Mouse (Mus musculus): ENCODE data around the gene Vav2. TPM values are rescaled to one million over a fixed set of nuclear protein-coding genes. Genes with fewer than 3 reads are reported as not detected.

Gene Vav2
- polyA plus RNA-seq, 1 experiment from 2014 or later = 4.5 TPM

GRCm38 (mm10) chr2:27331560-27331959 lies 95.3 kb downstream of the Vav2 start:
- Histone ChIP-seq H3K9ac (no peak overlapping the region), H3K4me2 (no peak overlapping the region), H3K36me3 (no peaks in the 10 kb centered on the region), H3K9me3 (replicated peaks) (no peaks in the 10 kb centered on the region), H3K4me1 (replicated peaks) (peaks cover 62% of the 10 kb centered on the region), H3K4me3 (no peak overlapping the region), H3K27ac (ENCODE audit: poor library complexity, severe bottlenecking) (no peak overlapping the region), H3K27me3 (replicated peaks) (no peaks in the 10 kb centered on the region)
- WGBS = 62% methylated on average over 5 of the region's 5 CpGs
- no peak for ATAC-seq (ENCODE audit: insufficient number of reproducible peaks, low FRiP score)

GRCm38 (mm10) chr2:27330446-27330845 lies 96.4 kb downstream of the Vav2 start:
- 77% methylated on average over 8 of the region's 8 CpGs for WGBS
- H3K9me3 ChIP-seq (replicated peaks) = no peaks in the 10 kb centered on the region
- H3K9ac ChIP-seq = no peak overlapping the region
- H3K4me3 ChIP-seq = no peak overlapping the region
- H3K36me3 ChIP-seq = no peaks in the 10 kb centered on the region
- H3K27me3 ChIP-seq (replicated peaks) = no peaks in the 10 kb centered on the region
- no peak overlapping the region for H3K27ac ChIP-seq (ENCODE audit: poor library complexity, severe bottlenecking)
- ATAC-seq (ENCODE audit: insufficient number of reproducible peaks, low FRiP score) = no peak
- H3K4me1 ChIP-seq (replicated peaks) = peaks cover 69% of the 10 kb centered on the region
- no peak overlapping the region for H3K4me2 ChIP-seq

GRCm38 (mm10) chr2:27329386-27330060 lies 97.3 kb downstream of the Vav2 start:
- Histone ChIP-seq H3K4me2 (no peak overlapping the region), H3K9ac (no peak overlapping the region), H3K27ac (ENCODE audit: poor library complexity, severe bottlenecking) (no peak overlapping the region), H3K9me3 (replicated peaks) (no peaks in the 10 kb centered on the region), H3K4me3 (no peak overlapping the region), H3K36me3 (no peaks in the 10 kb centered on the region), H3K4me1 (replicated peaks) (peaks cover 71% of the 10 kb centered on the region), H3K27me3 (replicated peaks) (no peaks in the 10 kb centered on the region)
- no peak for ATAC-seq (ENCODE audit: insufficient number of reproducible peaks, low FRiP score)
- WGBS = 85% methylated on average over 10 of the region's 10 CpGs

GRCm38 (mm10) chr2:27328613-27329041 lies 98.2 kb downstream of the Vav2 start:
- Histone ChIP-seq H3K27me3 (replicated peaks) (no peaks in the 10 kb centered on the region), H3K9me3 (replicated peaks) (no peaks in the 10 kb centered on the region), H3K4me1 (replicated peaks) (peaks cover 77% of the 10 kb centered on the region), H3K27ac (ENCODE audit: poor library complexity, severe bottlenecking) (peak overlapping the region; percentile 56), H3K4me3 (no peak overlapping the region), H3K9ac (no peak overlapping the region), H3K4me2 (no peak overlapping the region), H3K36me3 (no peaks in the 10 kb centered on the region)
- no peak for ATAC-seq (ENCODE audit: insufficient number of reproducible peaks, low FRiP score)

- no peaks in the 10 kb centered on the region for H3K36me3 ChIP-seq
- H3K4me2 ChIP-seq = no peak overlapping the region
- H3K4me1 ChIP-seq (replicated peaks) = peaks cover 84% of the 10 kb centered on the region
- no peak overlapping the region for H3K9ac ChIP-seq
- no peak overlapping the region for H3K4me3 ChIP-seq
- ATAC-seq (ENCODE audit: insufficient number of reproducible peaks, low FRiP score) = no peak
- 71% methylated on average over 4 of the region's 4 CpGs for WGBS
- H3K27ac ChIP-seq (ENCODE audit: poor library complexity, severe bottlenecking) = peak overlapping the region; percentile 56
- no peaks in the 10 kb centered on the region for H3K27me3 ChIP-seq (replicated peaks)
- no peaks in the 10 kb centered on the region for H3K9me3 ChIP-seq (replicated peaks)
These were observed 98.9 kb downstream of the Vav2 start for GRCm38 (mm10) chr2:27327886-27328285.

- 2% methylated on average over 6 of the region's 6 CpGs for WGBS
- peak; percentile 40 for ATAC-seq (ENCODE audit: insufficient number of reproducible peaks, low FRiP score)
- Histone ChIP-seq H3K4me2 (peak overlapping the region; percentile 10; the same call in 1 of the 2 replicates), H3K4me3 (no peak overlapping the region), H3K27me3 (replicated peaks) (no peaks in the 10 kb centered on the region), H3K27ac (ENCODE audit: poor library complexity, severe bottlenecking) (peak overlapping the region; percentile 56; the same call in 1 of the 2 replicates), H3K4me1 (replicated peaks) (peaks cover 91% of the 10 kb centered on the region), H3K36me3 (no peaks in the 10 kb centered on the region), H3K9ac (no peak overlapping the region), H3K9me3 (replicated peaks) (no peaks in the 10 kb centered on the region)
These were observed 99.8 kb downstream of the Vav2 start for GRCm38 (mm10) chr2:27327076-27327475.

- Histone ChIP-seq H3K36me3 (no peaks in the 10 kb centered on the region), H3K4me3 (no peak overlapping the region), H3K27ac (ENCODE audit: poor library complexity, severe bottlenecking) (peak overlapping the region; percentile 56; the same call in 1 of the 2 replicates), H3K9me3 (replicated peaks) (no peaks in the 10 kb centered on the region), H3K4me1 (replicated peaks) (peaks cover 92% of the 10 kb centered on the region), H3K27me3 (replicated peaks) (no peaks in the 10 kb centered on the region), H3K4me2 (no peak overlapping the region), H3K9ac (no peak overlapping the region)
- WGBS = 75% methylated on average over 7 of the region's 7 CpGs
- no peak for ATAC-seq (ENCODE audit: insufficient number of reproducible peaks, low FRiP score)
These were observed 100.5 kb downstream of the Vav2 start for GRCm38 (mm10) chr2:27326357-27326756.

- Histone ChIP-seq H3K27me3 (replicated peaks) (no peaks in the 10 kb centered on the region), H3K27ac (ENCODE audit: poor library complexity, severe bottlenecking) (peak overlapping the region; percentile 41), H3K36me3 (no peaks in the 10 kb centered on the region), H3K4me1 (replicated peaks) (peaks cover 81% of the 10 kb centered on the region), H3K4me2 (no peak overlapping the region), H3K9ac (no peak overlapping the region), H3K9me3 (replicated peaks) (no peaks in the 10 kb centered on the region), H3K4me3 (no peak overlapping the region)
- no peak for ATAC-seq (ENCODE audit: insufficient number of reproducible peaks, low FRiP score)
- WGBS = 20% methylated on average over 2 of the region's 2 CpGs
These were observed 102.1 kb downstream of the Vav2 start for GRCm38 (mm10) chr2:27324690-27325089.

- 34% methylated on average over 6 of the region's 6 CpGs for WGBS
- no peak for ATAC-seq (ENCODE audit: insufficient number of reproducible peaks, low FRiP score)
- no peaks in the 10 kb centered on the region for H3K27me3 ChIP-seq (replicated peaks)
- H3K9ac ChIP-seq = 0 out of 2 replicates have a peak overlapping the region, but pooled peaks have one; percentile 9
- H3K4me3 ChIP-seq = no peak overlapping the region
- H3K27ac ChIP-seq (ENCODE audit: poor library complexity, severe bottlenecking) = no peak overlapping the region
- H3K36me3 ChIP-seq = no peaks in the 10 kb centered on the region
- no peaks in the 10 kb centered on the region for H3K9me3 ChIP-seq (replicated peaks)
- H3K4me2 ChIP-seq = no peak overlapping the region
- peaks cover 55% of the 10 kb centered on the region for H3K4me1 ChIP-seq (replicated peaks)
These were observed 105.4 kb downstream of the Vav2 start for GRCm38 (mm10) chr2:27321431-27321875.

- Histone ChIP-seq H3K36me3 (no peaks in the 10 kb centered on the region), H3K9me3 (replicated peaks) (no peaks in the 10 kb centered on the region), H3K27me3 (replicated peaks) (no peaks in the 10 kb centered on the region), H3K4me1 (replicated peaks) (peaks cover 49% of the 10 kb centered on the region), H3K4me2 (no peak overlapping the region), H3K4me3 (no peak overlapping the region), H3K9ac (no peak overlapping the region), H3K27ac (ENCODE audit: poor library complexity, severe bottlenecking) (no peak overlapping the region)
- 82% methylated on average over 8 of the region's 8 CpGs for WGBS
- ATAC-seq (ENCODE audit: insufficient number of reproducible peaks, low FRiP score) = no peak
These were observed 106.0 kb downstream of the Vav2 start for GRCm38 (mm10) chr2:27320820-27321219.

GRCm38 (mm10) chr2:27318606-27319005 lies 108.2 kb downstream of the Vav2 start:
- ATAC-seq (ENCODE audit: insufficient number of reproducible peaks, low FRiP score) = no peak
- H3K4me1 ChIP-seq (replicated peaks) = peaks cover 35% of the 10 kb centered on the region

GRCm38 (mm10) chr2:27318197-27318596 lies 108.6 kb downstream of the Vav2 start:
- Histone ChIP-seq H3K9ac (no peak overlapping the region), H3K4me1 (replicated peaks) (peaks cover 33% of the 10 kb centered on the region), H3K4me3 (no peak overlapping the region), H3K4me2 (no peak overlapping the region), H3K27ac (ENCODE audit: poor library complexity, severe bottlenecking) (no peak overlapping the region), H3K9me3 (replicated peaks) (no peaks in the 10 kb centered on the region), H3K27me3 (replicated peaks) (no peaks in the 10 kb centered on the region), H3K36me3 (no peaks in the 10 kb centered on the region)
- 19% methylated on average over 1 of the region's 1 CpGs for WGBS
- ATAC-seq (ENCODE audit: insufficient number of reproducible peaks, low FRiP score) = no peak

More at GRCm38 (mm10) chr2:27318606-27319005, 108.2 kb downstream of the Vav2 start:
- no peak overlapping the region for H3K4me2 ChIP-seq
- H3K27me3 ChIP-seq (replicated peaks) = no peaks in the 10 kb centered on the region
- H3K36me3 ChIP-seq = no peaks in the 10 kb centered on the region
- no peak overlapping the region for H3K4me3 ChIP-seq
- H3K27ac ChIP-seq (ENCODE audit: poor library complexity, severe bottlenecking) = no peak overlapping the region
- no peak overlapping the region for H3K9ac ChIP-seq
- WGBS = 61% methylated on average over 4 of the region's 4 CpGs
- no peaks in the 10 kb centered on the region for H3K9me3 ChIP-seq (replicated peaks)
